Mouse (Mus musculus) brain, embryonic 14.5 days (tissue): ENCODE results near the gene Cst8. TPM values are rescaled to one million over a fixed set of nuclear protein-coding genes. Genes with fewer than 3 reads are reported as not detected.
A peak's percentile ranks its signal among the peaks of the same experiment; 100 is the strongest.

ENCODE experiments used
- DNase-seq: peaks from one replicate; pipeline ENCODE4 v3.0.0-alpha.2; 2011; ENCODE audit warnings: low read depth
- CTCF ChIP-seq: fragments of 200-500 bp; IDR thresholded peaks from 2 replicates; pipeline ENCODE4 v1.5.1; 2012; ENCODE audit warnings: inconsistent platforms, mild to moderate bottlenecking, moderate library complexity, borderline replicate concordance; ENCODE audit not compliant: insufficient read depth, insufficient read length; ENCODE audit errors: extremely low read depth
- POLR2A ChIP-seq: fragments of 200-500 bp; IDR thresholded peaks from 2 replicates; pipeline ENCODE4 v1.6.1; 2012; ENCODE audit warnings: mild to moderate bottlenecking, inconsistent platforms, borderline replicate concordance; ENCODE audit not compliant: poor library complexity, insufficient read depth, insufficient read length, severe bottlenecking; ENCODE audit errors: extremely low read depth
- polyA plus RNA-seq: library from polyadenylated mRNA; depleted of rRNA; stranded (reverse); fragments of >200 nt; gene quantifications from 2 replicates; pipeline ENCODE4 v1.2.3, GENCODE M21; 2012; rRNA removed

Gene Cst8
- polyA plus RNA-seq, 1 experiment = not detected

- no peak for TF ChIP-seq CTCF
- no peak for TF ChIP-seq POLR2A
- DNase-seq = no peak
Observed at GRCm38 (mm10) chr2:148825986-148826385, 27.4 kb downstream of the Cst8 start.

- no peak for DNase-seq
- TF ChIP-seq CTCF (no peak), POLR2A (no peak)
Observed at GRCm38 (mm10) chr2:148834912-148835311, 36.3 kb downstream of the Cst8 start, which contains the start of gene Cst9. TSS of gene Cst9 (plus strand) at chr2:148835147.

- TF ChIP-seq CTCF (no peak), POLR2A (no peak)
- DNase-seq = no peak
Observed at GRCm38 (mm10) chr2:148838075-148838777, 39.6 kb downstream of the Cst8 start.

- TF ChIP-seq CTCF = no peak
- no peak for TF ChIP-seq POLR2A
- DNase-seq = no peak
Observed at GRCm38 (mm10) chr2:148839224-148839623, 40.6 kb downstream of the Cst8 start.

- TF ChIP-seq POLR2A (no peak), CTCF (peak; percentile 69)
- peak; percentile 81 for DNase-seq
Observed at GRCm38 (mm10) chr2:148851116-148851906, 52.7 kb downstream of the Cst8 start.

Other genes with a start within 250 kb of the Cst8 start
- gene Nxt1, start 126.2 kb upstream of the Cst8 start, polyA plus RNA-seq = 43.8 and 68.5 TPM in 2 replicates
- gene Gzf1, start 117.8 kb upstream of the Cst8 start, polyA plus RNA-seq = 12.9 and 15.0 TPM in 2 replicates
- 32.7 and 47.7 TPM in 2 replicates for gene Napb, start 66.3 kb upstream of the Cst8 start, polyA plus RNA-seq
- gene Cstl1, start 48.4 kb upstream of the Cst8 start, polyA plus RNA-seq = not detected in 2 replicates
- gene Cst11, start 27.3 kb upstream of the Cst8 start, polyA plus RNA-seq = 0.16 TPM in 1 of 2 replicates, not detected in the other
- gene 8030411F24Rik, start 16.8 kb upstream of the Cst8 start, polyA plus RNA-seq = not detected in 2 replicates
- not detected in 2 replicates for gene Cst12, start 9.4 kb upstream of the Cst8 start, polyA plus RNA-seq
- gene Cst13, start 21.3 kb downstream of the Cst8 start, polyA plus RNA-seq = not detected in 2 replicates
- not detected in 2 replicates for gene Cst9, start 36.4 kb downstream of the Cst8 start, polyA plus RNA-seq
- not detected in 2 replicates for gene 9230104L09Rik, start 66.3 kb downstream of the Cst8 start, polyA plus RNA-seq
- 465 and 499 TPM in 2 replicates for gene Cst3, start 76.9 kb downstream of the Cst8 start, polyA plus RNA-seq
- not detected in 2 replicates for gene Gm1330, start 204.5 kb downstream of the Cst8 start, polyA plus RNA-seq
- not detected in 2 replicates for gene Gm10750, start 218.5 kb downstream of the Cst8 start, polyA plus RNA-seq